Mouse (Mus musculus) mature B cell (primary cell): Measurements from ENCODE around the gene Eefsec.

Experiments used
- in situ Hi-C: fragments of 300-500 bp; cut with MboI; formaldehyde crosslinking; loops from 2 replicates; pipeline ENCODE4 v1.14.3; 2019

Eefsec gene

GRCm38 (mm10) chr6:88208321-88208720, 238.0 kb downstream of the Eefsec start:
- in situ Hi-C loops: no loop called here

GRCm38 (mm10) chr6:88207403-88208033, 238.8 kb downstream of the Eefsec start:
- in situ Hi-C loops: no loop called here
